Mouse (Mus musculus): ENCODE data around the gene Smyd1. TPM values are rescaled to one million over a fixed set of nuclear protein-coding genes. Genes with fewer than 3 reads are reported as not detected.
A peak's percentile ranks its signal among the peaks of the same experiment; 100 is the strongest.

Gene Smyd1
- total and polyA plus RNA-seq, 3 experiments = 0.08 to 0.37 (median 0.08) TPM

- dilution Hi-C loops (cut with MboI; ENCODE audit: extremely low pct_ligation_motif_present, extremely low pct_unique_long_range_greater_than_20kb, low sequenced_read_pairs) = no loop called here
Observed at GRCm38 (mm10) chr6:71172812-71173580, 149.0 kb downstream of the Smyd1 start.

GRCm38 (mm10) chr6:71166551-71167169, 155.4 kb downstream of the Smyd1 start:
- peak; percentile 90 for DNase-seq (ENCODE audit: extremely low read depth)
- peak; percentile 93 for TF ChIP-seq MEF2A (IDR thresholded peaks at IDR 0.05; ENCODE audit: borderline replicate concordance, low read depth, low read length)
- TF ChIP-seq ZC3H11A (IDR thresholded peaks at IDR 0.05; ENCODE audit: low read depth, low read length) = peak; percentile 88
- TF ChIP-seq SMC3 (IDR thresholded peaks at IDR 0.05; ENCODE audit: low read depth, low read length) = peak; percentile 97
- peak; percentile 82 for TF ChIP-seq EP300 (IDR thresholded peaks at IDR 0.05; ENCODE audit: low read length)
- TF ChIP-seq BHLHE40 (IDR thresholded peaks at IDR 0.05; ENCODE audit: low read depth, low read length) = peak; percentile 43; the same call in 1 of the 2 replicates
- TF ChIP-seq MXI1 (IDR thresholded peaks at IDR 0.05; ENCODE audit: low read depth, low read length) = 0 out of 2 replicates have a peak, but pooled peaks have one; percentile 35
- TF ChIP-seq PAX5 (IDR thresholded peaks at IDR 0.05; ENCODE audit: low read length) = no peak
- no peak for TF ChIP-seq USF2 (conservative IDR thresholded peaks at IDR 0.05; ENCODE audit: low read depth, low read length)
- 0 out of 2 replicates have a peak, but pooled peaks have one; percentile 64 for TF ChIP-seq MYC (IDR thresholded peaks at IDR 0.05; ENCODE audit: low read depth, low read length)
- no peak for TF ChIP-seq MAZ (IDR thresholded peaks at IDR 0.05; ENCODE audit: low read depth, low read length)
- peak; percentile 91 for TF ChIP-seq TCF12 (IDR thresholded peaks at IDR 0.05; ENCODE audit: low read depth, low read length)
- no peak for TF ChIP-seq RCOR1 (conservative IDR thresholded peaks at IDR 0.05; ENCODE audit: low read depth, low read length)
- TF ChIP-seq ZNF384 (IDR thresholded peaks at IDR 0.05; ENCODE audit: low read depth, low read length) = peak; percentile 85
- no peak; the same call in 1 of the 2 replicates for TF ChIP-seq MAX (IDR thresholded peaks at IDR 0.05; ENCODE audit: low read length)
- no peak for TF ChIP-seq POLR2A (IDR thresholded peaks at IDR 0.05; ENCODE audit: low read depth, low read length)
- no peak for TF ChIP-seq KAT2A (IDR thresholded peaks at IDR 0.05; ENCODE audit: insufficient replicate concordance, low read length)
- TF ChIP-seq IRF4 (IDR thresholded peaks at IDR 0.05; ENCODE audit: low read depth, low read length) = peak; percentile 93
- TF ChIP-seq GABPA (IDR thresholded peaks at IDR 0.05; ENCODE audit: insufficient replicate concordance, low read depth, low read length) = no peak
- TF ChIP-seq HCFC1 (IDR thresholded peaks at IDR 0.05; ENCODE audit: low read depth, low read length) = no peak; the same call in 1 of the 2 replicates
- TF ChIP-seq NELFE (IDR thresholded peaks at IDR 0.05; ENCODE audit: low read depth, low read length) = peak; percentile 31; the same call in 1 of the 2 replicates
- no peak for TF ChIP-seq CHD1 (IDR thresholded peaks at IDR 0.05; ENCODE audit: low read depth, low read length)
- no peak for TF ChIP-seq CHD2 (IDR thresholded peaks at IDR 0.05; ENCODE audit: low read length)
- TF ChIP-seq CTCF (conservative IDR thresholded peaks at IDR 0.05 in 1 of 2, IDR thresholded peaks at IDR 0.05 in 1 of 2; ENCODE audit: low read depth in 2 of 2, low read length in 2 of 2) = peak; percentile 35 to 97; a peak in 3 of 4 replicates
- TF ChIP-seq ZMIZ1 (IDR thresholded peaks at IDR 0.05; ENCODE audit: low read depth, low read length) = no peak
- TF ChIP-seq UBTF (IDR thresholded peaks at IDR 0.05; ENCODE audit: low read depth, low read length) = no peak
- peak; percentile 79 for TF ChIP-seq ETS1 (conservative IDR thresholded peaks at IDR 0.05; ENCODE audit: low read depth, low read length)

More at GRCm38 (mm10) chr6:71172812-71173580, 149.0 kb downstream of the Smyd1 start:
- Histone ChIP-seq H3K27me3 (replicated peaks) (no peaks in the 10 kb centered on the region), H3K4me2 (ENCODE audit: insufficient read depth, low read depth, poor library complexity, severe bottlenecking) (no peak overlapping the region), H3K36me3 (replicated peaks in 1 of 2; ENCODE audit: control insufficient read depth in 1 of 2, insufficient read depth in 1 of 2, low read length in 1 of 2) (no peaks in the 10 kb centered on the region), H3K9ac (ENCODE audit: insufficient read depth, low read depth) (no peak overlapping the region), H3K4me1 (ENCODE audit: control insufficient read depth in 1 of 2, insufficient read depth in 2 of 2) (peaks cover 0 to 8% of the 10 kb centered on the region in 2 experiments; a peak in 3 of 4 replicates), H3K4me3 (replicated peaks in 1 of 3; ENCODE audit: low read depth in 2 of 3, low read length in 2 of 3, poor library complexity in 1 of 3) (no peak overlapping the region), H3K9me3 (replicated peaks; ENCODE audit: low read length) (no peaks in the 10 kb centered on the region), H3K79me2 (replicated peaks; ENCODE audit: control insufficient read depth, extremely low read depth, insufficient read depth, poor library complexity, severe bottlenecking) (no peaks in the 10 kb centered on the region), H3K27ac (ENCODE audit: insufficient read depth, low read depth) (no peak overlapping the region)
- in situ Hi-C loops (cut with MboI; ENCODE audit: low pct_ligation_motif_present, low pct_unique_long_range_greater_than_20kb, low sequenced_read_pairs) = loop anchor here (10.0 kb wide), 1 partner anchor 52 kb away; no protein-coding TSS in a partner anchor
- no peak for TF ChIP-seq TBP (conservative IDR thresholded peaks at IDR 0.05; ENCODE audit: low read depth, low read length)
- TF ChIP-seq ZNF384 (IDR thresholded peaks at IDR 0.05; ENCODE audit: low read depth, low read length) = no peak
- TF ChIP-seq RCOR1 (conservative IDR thresholded peaks at IDR 0.05; ENCODE audit: low read depth, low read length) = no peak
- TF ChIP-seq MEF2A (IDR thresholded peaks at IDR 0.05; ENCODE audit: borderline replicate concordance, low read depth, low read length) = no peak
- TF ChIP-seq GABPA (IDR thresholded peaks at IDR 0.05; ENCODE audit: insufficient replicate concordance, low read depth, low read length) = no peak
- no peak for TF ChIP-seq ELF1 (IDR thresholded peaks at IDR 0.05; ENCODE audit: low read depth, low read length)
- TF ChIP-seq CHD1 (IDR thresholded peaks at IDR 0.05; ENCODE audit: low read depth, low read length) = no peak
- TF ChIP-seq CHD2 (IDR thresholded peaks at IDR 0.05; ENCODE audit: low read length) = no peak
- no peak for TF ChIP-seq NRF1 (IDR thresholded peaks at IDR 0.05; ENCODE audit: low read depth, low read length)
- TF ChIP-seq RAD21 (IDR thresholded peaks at IDR 0.05; ENCODE audit: low read depth, low read length) = no peak
- no peak for TF ChIP-seq MAX (IDR thresholded peaks at IDR 0.05; ENCODE audit: low read length)
- no peak for TF ChIP-seq NELFE (IDR thresholded peaks at IDR 0.05; ENCODE audit: low read depth, low read length)
- no peak for DNase-seq (ENCODE audit: extremely low read depth)

More at GRCm38 (mm10) chr6:71166551-71167169, 155.4 kb downstream of the Smyd1 start:
- H3K79me2 ChIP-seq (replicated peaks; ENCODE audit: control insufficient read depth, extremely low read depth, insufficient read depth, poor library complexity, severe bottlenecking) = no peaks in the 10 kb centered on the region
- no peak overlapping the region for H3K27ac ChIP-seq (ENCODE audit: insufficient read depth, low read depth)
- no peak overlapping the region for H3K4me3 ChIP-seq (replicated peaks in 1 of 3; ENCODE audit: low read depth in 2 of 3, low read length in 2 of 3, poor library complexity in 1 of 3)
- dilution Hi-C loops (cut with MboI; ENCODE audit: extremely low pct_ligation_motif_present, extremely low pct_unique_long_range_greater_than_20kb, low sequenced_read_pairs) = no loop called here
- no peaks in the 10 kb centered on the region for H3K27me3 ChIP-seq (replicated peaks)
- no peaks in the 10 kb centered on the region for H3K9me3 ChIP-seq (replicated peaks; ENCODE audit: low read length)
- in situ Hi-C loops (cut with MboI; ENCODE audit: low pct_ligation_motif_present, low pct_unique_long_range_greater_than_20kb, low sequenced_read_pairs) = loop anchor here (10.0 kb wide), 1 partner anchor 98 kb away; no protein-coding TSS in a partner anchor
- H3K4me2 ChIP-seq (ENCODE audit: insufficient read depth, low read depth, poor library complexity, severe bottlenecking) = peak overlapping the region; percentile 69; the same call in 1 of the 2 replicates
- H3K4me1 ChIP-seq (ENCODE audit: control insufficient read depth in 1 of 2, insufficient read depth in 2 of 2) = peaks cover 7 to 28% of the 10 kb centered on the region in 2 experiments
- H3K36me3 ChIP-seq (replicated peaks in 1 of 2; ENCODE audit: control insufficient read depth in 1 of 2, insufficient read depth in 1 of 2, low read length in 1 of 2) = no peaks in the 10 kb centered on the region
- H3K9ac ChIP-seq (ENCODE audit: insufficient read depth, low read depth) = peak overlapping the region; percentile 16; the same call in 1 of the 2 replicates
